Comparison of ENCODE assay signal across 15 mouse cellular contexts in genomic region chr8:78426455-78426854, GRCm38 (mm10). TPM values are rescaled to one million over a fixed set of nuclear protein-coding genes. Genes with fewer than 3 reads are reported as not detected.
A peak's percentile ranks its signal among the peaks of the same experiment; 100 is the strongest.
DNase-seq lines count a peak whose midpoint lies in the region; ATAC-seq and TF ChIP-seq lines count a peak whose summit lies in the region.
"Had no signal": no experiment of that assay in that cellular context is flagged by ENCODE, and none has a peak within 500 bp of the region (broad histone marks: within the 10 kb centered on the region; RNA-seq: fewer than 3 reads in every experiment).

No protein-coding gene starts in this region.

- WGBS in forebrain, embryonic 11.5 days, result under 1% methylated on average over 10 of the region's 10 CpGs
- WGBS in hindbrain, embryonic 16.5 days, result 3% methylated on average over 10 of the region's 10 CpGs
- 6% methylated on average over 10 of the region's 10 CpGs for WGBS in midbrain, postnatal 0 days

- H3K4me1 ChIP-seq in forebrain, embryonic 11.5 days (replicated peaks; ENCODE audit: control insufficient read depth, insufficient read depth, low read length), result peaks cover 6% of the 10 kb centered on the region; the same call in 1 of the 2 replicates
- peaks cover 3% of the 10 kb centered on the region; the same call in 1 of the 2 replicates for H3K4me1 ChIP-seq in hindbrain, embryonic 16.5 days (ENCODE audit: control insufficient read depth, insufficient read depth, low read depth, low read length)
- H3K4me1 ChIP-seq in midbrain, postnatal 0 days (ENCODE audit: insufficient read depth, low read length), result peaks cover 4% of the 10 kb centered on the region; the same call in 1 of the 2 replicates
- H3K4me1 ChIP-seq: heart, embryonic 15.5 days; megakaryocyte, embryonic 14.5 days had no signal

- no peak overlapping the region for H3K27ac ChIP-seq in forebrain, embryonic 11.5 days (ENCODE audit: low read depth, low read length)
- no peak overlapping the region for H3K27ac ChIP-seq in hindbrain, embryonic 16.5 days (ENCODE audit: low read depth, low read length)
- H3K27ac ChIP-seq in midbrain, postnatal 0 days (ENCODE audit: low read depth, low read length), result no peak overlapping the region
- H3K27ac ChIP-seq: heart, embryonic 15.5 days had no signal

- H3K4me2 ChIP-seq in forebrain, embryonic 11.5 days (ENCODE audit: low read depth, low read length, severe bottlenecking), result no peak overlapping the region; the same call in 1 of the 2 replicates
- peak overlapping the region; percentile 42 for H3K4me2 ChIP-seq in hindbrain, embryonic 16.5 days (ENCODE audit: low read length)
- peak overlapping the region; percentile 51 for H3K4me2 ChIP-seq in midbrain, postnatal 0 days (ENCODE audit: low read depth, low read length, poor library complexity, severe bottlenecking)
- H3K4me2 ChIP-seq: heart, embryonic 15.5 days had no signal

- no peak overlapping the region for H3K9ac ChIP-seq in forebrain, embryonic 11.5 days (ENCODE audit: low read length)
- H3K9ac ChIP-seq in hindbrain, embryonic 16.5 days (ENCODE audit: low read depth, low read length), result no peak overlapping the region
- H3K9ac ChIP-seq in midbrain, postnatal 0 days (replicated peaks; ENCODE audit: low read length, poor library complexity, severe bottlenecking), result no peak overlapping the region
- H3K9ac ChIP-seq: heart, embryonic 15.5 days had no signal

- H3K4me3 ChIP-seq in forebrain, embryonic 11.5 days (ENCODE audit: low read depth, low read length), result no peak overlapping the region
- H3K4me3 ChIP-seq in hindbrain, embryonic 16.5 days (ENCODE audit: low read length), result no peak overlapping the region
- peak overlapping the region; percentile 20; the same call in 1 of the 2 replicates for H3K4me3 ChIP-seq in midbrain, postnatal 0 days (ENCODE audit: low read depth, low read length)
- H3K4me3 ChIP-seq: heart, embryonic 15.5 days; megakaryocyte, embryonic 14.5 days had no signal

- peaks cover 74% of the 10 kb centered on the region for H3K27me3 ChIP-seq in forebrain, embryonic 11.5 days (ENCODE audit: control insufficient read depth, insufficient read depth, low read length)
- peaks cover 36% of the 10 kb centered on the region for H3K27me3 ChIP-seq in hindbrain, embryonic 16.5 days (replicated peaks; ENCODE audit: control insufficient read depth, insufficient read depth, low read length)
- H3K27me3 ChIP-seq in midbrain, postnatal 0 days (ENCODE audit: insufficient read depth, low read length), result peaks cover 35% of the 10 kb centered on the region
- H3K27me3 ChIP-seq: CH12.LX had no signal

- ATAC-seq in forebrain, embryonic 11.5 days (replicated peaks; ENCODE audit: low FRiP score), result 0 out of 2 replicates have a peak, but pooled peaks have one; percentile 27
- ATAC-seq in hindbrain, embryonic 16.5 days, result peak; percentile 63
- ATAC-seq in midbrain, postnatal 0 days (ENCODE audit: low FRiP score), result peak; percentile 27; the same call in 1 of the 2 replicates
- ATAC-seq: intestine, postnatal 0 days had no signal

- no peaks in the 10 kb centered on the region for H3K36me3 ChIP-seq in forebrain, embryonic 11.5 days (ENCODE audit: control insufficient read depth, insufficient read depth, low read length)
- H3K36me3 ChIP-seq in hindbrain, embryonic 16.5 days (ENCODE audit: control insufficient read depth, insufficient read depth, low read length), result no peaks in the 10 kb centered on the region
- H3K36me3 ChIP-seq in midbrain, postnatal 0 days (ENCODE audit: insufficient read depth, low read length), result no peaks in the 10 kb centered on the region
- H3K36me3 ChIP-seq: heart, embryonic 15.5 days had no signal

- no peak for TF ChIP-seq CTCF in midbrain, postnatal 0 days (IDR thresholded peaks at IDR 0.05)

- peak; percentile 80 for DNase-seq in ES-CJ7 (ENCODE audit: low read depth, low spot score)
- no peak for DNase-seq in forebrain, embryonic 11.5 days (ENCODE audit: low spot score)
- no peak for DNase-seq in midbrain, postnatal 0 days (ENCODE audit: low spot score)
- DNase-seq in gastrocnemius, adult 18-20 months (ENCODE audit: low spot score), result no peak
- no peak for DNase-seq in right cerebral cortex, postnatal 14 days
- no peak for DNase-seq in cerebellum, adult 8-10 months
- DNase-seq: gastrocnemius, postnatal 25 days; left cerebral cortex, postnatal 4 days; lung, adult 18-20 months had no signal

- no peaks in the 10 kb centered on the region for H3K9me3 ChIP-seq in forebrain, embryonic 11.5 days (ENCODE audit: control insufficient read depth, low read length)
- no peaks in the 10 kb centered on the region for H3K9me3 ChIP-seq in hindbrain, embryonic 16.5 days (ENCODE audit: control insufficient read depth, low read length)
- H3K9me3 ChIP-seq in midbrain, postnatal 0 days (ENCODE audit: low read length), result no peaks in the 10 kb centered on the region
- H3K9me3 ChIP-seq: heart, embryonic 15.5 days; megakaryocyte, embryonic 14.5 days had no signal

RNA-seq across cellular contexts. Expression of gene Pou4f2, which starts 10.0 kb away (rescaled TPM):
- polyA plus RNA-seq in forebrain, embryonic 11.5 days (2014; fragmentation: Nextera tagmentation; extraction: Ambion mirVana), result not detected in 2 replicates
- polyA plus RNA-seq in hindbrain, embryonic 16.5 days (2015; fragmentation: Nextera tagmentation; extraction: Ambion mirVana), result 5.2 and 5.3 TPM in 2 replicates
- 34.6 and 34.8 TPM in 2 replicates for total RNA-seq in midbrain, postnatal 0 days (2014; rRNA removed)
- polyA plus RNA-seq in midbrain, postnatal 0 days (2015; fragmentation: Nextera tagmentation; extraction: Ambion mirVana), result 13.0 and 14.4 TPM in 2 replicates
- not detected for total RNA-seq in gastrocnemius, adult 18-20 months (2021)
- total RNA-seq: CH12.LX; gastrocnemius, postnatal 25 days had no signal
- polyA plus RNA-seq: heart, embryonic 15.5 days; intestine, postnatal 0 days; small intestine, adult 2 months had no signal
